Mouse (Mus musculus) embryonic fibroblast, embryonic 13.5 days (primary cell): ENCODE data around the gene Rrnad1.
A peak's percentile ranks its signal among the peaks of the same experiment; 100 is the strongest.

Source experiments
- CTCF ChIP-seq: IDR thresholded peaks from 2 replicates; pipeline ENCODE4 v1.5.1; 2011; ENCODE audit warnings: mild to moderate bottlenecking, control low read depth, low read length, moderate library complexity, borderline replicate concordance; ENCODE audit not compliant: insufficient read depth
- POLR2A ChIP-seq: IDR thresholded peaks from 2 replicates; pipeline ENCODE4 v1.6.1; 2011; ENCODE audit warnings: low read depth, mild to moderate bottlenecking, control low read depth, low read length, moderate library complexity

GRCm38 (mm10) chr3:87935776-87936175 lies 5.3 kb upstream of the Rrnad1 start:
- TF ChIP-seq CTCF (peak; percentile 65; the same call in 1 of the 2 replicates), POLR2A (no peak)
